Mouse (Mus musculus) midbrain, embryonic 14.5 days (tissue): Measurements from ENCODE around the gene Grin3b. TPM values are rescaled to one million over a fixed set of nuclear protein-coding genes. Genes with fewer than 3 reads are reported as not detected.

ENCODE experiments used
- ATAC-seq: fragments of 200-750 bp; cut with Nextera tagmentation; 2 replicates; pipeline ENCODE4 v1.8.0; 2017; ENCODE audit warnings: moderate number of reproducible peaks, moderate library complexity; ENCODE audit not compliant: low FRiP score, low TSS enrichment
- DNase-seq: peaks from one replicate; pipeline ENCODE4 v3.0.0-alpha.2; 2015
- H3K27ac ChIP-seq: fragments of 300-500 bp; sonication (generic); replicated peaks from 2 replicates; pipeline ENCODE4 v1.5.1; 2014; ENCODE audit warnings: mild to moderate bottlenecking, low read depth, low read length, moderate library complexity
- H3K27me3 ChIP-seq: fragments of 300-500 bp; sonication (generic); 2 replicates; pipeline ENCODE4 v1.6.1; 2014; ENCODE audit warnings: low read length, control low read depth, mixed read lengths; ENCODE audit not compliant: control insufficient read depth, insufficient read depth
- H3K36me3 ChIP-seq: fragments of 300-500 bp; sonication (generic); 2 replicates; pipeline ENCODE4 v1.6.1; 2014; ENCODE audit warnings: low read length, control low read depth; ENCODE audit not compliant: control insufficient read depth, insufficient read depth
- H3K4me1 ChIP-seq: fragments of 300-500 bp; sonication (generic); 2 replicates; pipeline ENCODE4 v1.6.1; 2014; ENCODE audit warnings: mild to moderate bottlenecking, antibody characterized with exemption, low read length, control low read depth; ENCODE audit not compliant: control insufficient read depth, insufficient read depth
- H3K4me2 ChIP-seq: fragments of 300-500 bp; sonication (generic); 2 replicates; pipeline ENCODE4 v1.6.1; 2014; ENCODE audit warnings: mild to moderate bottlenecking, low read length, moderate library complexity
- H3K4me3 ChIP-seq: fragments of 300-500 bp; sonication (generic); replicated peaks from 2 replicates; pipeline ENCODE4 v1.5.1; 2014; ENCODE audit warnings: low read depth, low read length
- H3K9ac ChIP-seq: fragments of 300-500 bp; sonication (generic); replicated peaks from 2 replicates; pipeline ENCODE4 v1.6.1; 2014; ENCODE audit warnings: mild to moderate bottlenecking, low read length, moderate library complexity
- H3K9me3 ChIP-seq: fragments of 300-500 bp; sonication (generic); 2 replicates; pipeline ENCODE4 v1.6.1; 2016; ENCODE audit warnings: low read length, control low read depth, mixed read lengths; ENCODE audit not compliant: control insufficient read depth
- WGBS: fragments of 180-500 bp; shearing (Covaris S2); extraction: QIAGEN DNeasy Blood & Tissue Kit; methylation state at CpG from one replicate; pipeline ENCODE4 v1.1.7; 2014; 5-methylcytosine and 5-hydroxymethylcytosine counted together
- polyA plus RNA-seq: library from polyadenylated mRNA; unstranded; fragments of >200 nt; fragmentation: Nextera tagmentation; extraction: Ambion mirVana; gene quantifications from 2 replicates; pipeline ENCODE4 v1.2.1, GENCODE M21; 2014

Gene Grin3b
- polyA plus RNA-seq, 1 experiment from 2014 or later, result 0.39 TPM

- no peak overlapping the region for H3K4me3 ChIP-seq
- H3K9me3 ChIP-seq, result peaks cover 20% of the 10 kb centered on the region
- DNase-seq, result no peak
- H3K9ac ChIP-seq, result no peak overlapping the region
- H3K4me1 ChIP-seq, result no peaks in the 10 kb centered on the region
- 32% methylated on average over 25 of the region's 25 CpGs for whole genome bisulfite sequencing
- peaks cover 18% of the 10 kb centered on the region for H3K36me3 ChIP-seq
- ATAC-seq, result no peak
- H3K27me3 ChIP-seq, result peaks cover 30% of the 10 kb centered on the region
- no peak overlapping the region for H3K4me2 ChIP-seq
- H3K27ac ChIP-seq, result no peak overlapping the region
Observed at GRCm38 (mm10) chr10:80013609-80014008, 43.1 kb downstream of the Grin3b start.

- Histone ChIP-seq H3K27me3 (peaks cover 38% of the 10 kb centered on the region), H3K4me2 (no peak overlapping the region), H3K9me3 (peaks cover 19% of the 10 kb centered on the region), H3K36me3 (peaks cover 11% of the 10 kb centered on the region), H3K4me3 (no peak overlapping the region), H3K27ac (no peak overlapping the region), H3K4me1 (0 out of 2 replicates have a peak, but pooled peaks cover 2% of the 10 kb centered on the region), H3K9ac (no peak overlapping the region)
- WGBS, result 21% methylated on average over 28 of the region's 28 CpGs
- ATAC-seq (no peak), DNase-seq (no peak)
Observed at GRCm38 (mm10) chr10:80014484-80015290, 44.2 kb downstream of the Grin3b start.

GRCm38 (mm10) chr10:80015583-80015982 lies 45.1 kb downstream of the Grin3b start:
- no peak overlapping the region for H3K27ac ChIP-seq
- peaks cover 9% of the 10 kb centered on the region; the same call in 1 of the 2 replicates for H3K36me3 ChIP-seq
- 0 out of 2 replicates have a peak, but pooled peaks cover 2% of the 10 kb centered on the region for H3K4me1 ChIP-seq
- 84% methylated on average over 10 of the region's 10 CpGs for WGBS
- peaks cover 10% of the 10 kb centered on the region for H3K9me3 ChIP-seq
- peaks cover 40% of the 10 kb centered on the region for H3K27me3 ChIP-seq
- no peak overlapping the region for H3K4me3 ChIP-seq
- no peak overlapping the region for H3K9ac ChIP-seq
- no peak for DNase-seq
- ATAC-seq, result no peak
- no peak overlapping the region for H3K4me2 ChIP-seq

GRCm38 (mm10) chr10:80016511-80016910 lies 46.0 kb downstream of the Grin3b start, which contains the start of gene Arhgap45:
TSS of gene Arhgap45 (plus strand) at chr10:80016653.
- WGBS, result 69% methylated on average over 11 of the region's 11 CpGs
- peaks cover 1% of the 10 kb centered on the region; the same call in 1 of the 2 replicates for H3K36me3 ChIP-seq
- no peak for ATAC-seq
- 0 out of 2 replicates have a peak, but pooled peaks cover 2% of the 10 kb centered on the region for H3K4me1 ChIP-seq
- H3K27ac ChIP-seq, result no peak within 1 kb of the TSS
- no peak for DNase-seq
- no peak within 1 kb of the TSS for H3K4me3 ChIP-seq
- H3K27me3 ChIP-seq, result peaks cover 40% of the 10 kb centered on the region
- H3K4me2 ChIP-seq, result no peak within 1 kb of the TSS
- 0 out of 2 replicates have a peak, but pooled peaks cover under 1% of the 10 kb centered on the region for H3K9me3 ChIP-seq
- H3K9ac ChIP-seq, result no peak within 1 kb of the TSS

GRCm38 (mm10) chr10:80016931-80017330 lies 46.4 kb downstream of the Grin3b start:
- Histone ChIP-seq H3K27me3 (peaks cover 40% of the 10 kb centered on the region), H3K4me2 (no peak overlapping the region), H3K4me1 (0 out of 2 replicates have a peak, but pooled peaks cover 2% of the 10 kb centered on the region), H3K27ac (no peak overlapping the region), H3K36me3 (no peaks in the 10 kb centered on the region), H3K9me3 (no peaks in the 10 kb centered on the region), H3K4me3 (no peak overlapping the region), H3K9ac (no peak overlapping the region)
- DNase-seq (no peak), ATAC-seq (no peak)
- 89% methylated on average over 10 of the region's 10 CpGs for WGBS

GRCm38 (mm10) chr10:80017361-80017760 lies 46.8 kb downstream of the Grin3b start:
- H3K36me3 ChIP-seq, result no peaks in the 10 kb centered on the region
- no peak for DNase-seq
- no peak for ATAC-seq
- H3K9ac ChIP-seq, result no peak overlapping the region
- H3K27me3 ChIP-seq, result peaks cover 36% of the 10 kb centered on the region
- H3K4me3 ChIP-seq, result no peak overlapping the region
- no peaks in the 10 kb centered on the region for H3K9me3 ChIP-seq
- 0 out of 2 replicates have a peak, but pooled peaks cover 2% of the 10 kb centered on the region for H3K4me1 ChIP-seq
- H3K27ac ChIP-seq, result no peak overlapping the region
- WGBS, result 77% methylated on average over 3 of the region's 3 CpGs
- H3K4me2 ChIP-seq, result no peak overlapping the region

GRCm38 (mm10) chr10:80017771-80018170 lies 47.3 kb downstream of the Grin3b start:
- WGBS, result 83% methylated on average over 14 of the region's 14 CpGs
- H3K27me3 ChIP-seq, result peaks cover 35% of the 10 kb centered on the region
- ATAC-seq, result no peak

GRCm38 (mm10) chr10:80018739-80019297 lies 48.3 kb downstream of the Grin3b start:
- Histone ChIP-seq H3K9me3 (no peaks in the 10 kb centered on the region), H3K4me1 (0 out of 2 replicates have a peak, but pooled peaks cover 2% of the 10 kb centered on the region), H3K9ac (no peak overlapping the region), H3K27me3 (peaks cover 25% of the 10 kb centered on the region), H3K27ac (no peak overlapping the region), H3K4me3 (no peak overlapping the region), H3K4me2 (no peak overlapping the region), H3K36me3 (no peaks in the 10 kb centered on the region)
- no peak for DNase-seq
- no peak for ATAC-seq
- WGBS, result 10% methylated on average over 13 of the region's 15 CpGs

More at GRCm38 (mm10) chr10:80017771-80018170, 47.3 kb downstream of the Grin3b start:
- Histone ChIP-seq H3K9ac (no peak overlapping the region), H3K36me3 (no peaks in the 10 kb centered on the region), H3K4me1 (0 out of 2 replicates have a peak, but pooled peaks cover 2% of the 10 kb centered on the region), H3K27ac (no peak overlapping the region), H3K4me3 (no peak overlapping the region), H3K9me3 (no peaks in the 10 kb centered on the region), H3K4me2 (no peak overlapping the region)
- DNase-seq, result no peak
